Mouse (Mus musculus) bone marrow, adult 2 months (tissue): ENCODE data around the gene Crisp2. TPM values are rescaled to one million over a fixed set of nuclear protein-coding genes. Genes with fewer than 3 reads are reported as not detected.
"Not testable (repeated sequence)": the region's sequence is repeated elsewhere in the genome, so short reads cannot be mapped to it uniquely, and the experiment has no call there.

ENCODE experiments used
- H3K27ac ChIP-seq: fragments of 200-500 bp; 2 replicates; pipeline ENCODE4 v1.5.1; 2012; ENCODE audit warnings: low read depth, mild to moderate bottlenecking, control low read depth, inconsistent platforms, low read length; ENCODE audit not compliant: control insufficient read depth, poor library complexity, insufficient read depth
- H3K4me1 ChIP-seq: fragments of 200-500 bp; 2 replicates; pipeline ENCODE4 v1.6.1; 2011; ENCODE audit warnings: low read length; ENCODE audit not compliant: control insufficient read depth, insufficient read depth
- H3K4me3 ChIP-seq: fragments of 200-500 bp; replicated peaks from 2 replicates; pipeline ENCODE3; 2011; ENCODE audit warnings: mild to moderate bottlenecking, low read depth, low read length, control low read depth; ENCODE audit not compliant: control insufficient read depth
- CTCF ChIP-seq: fragments of 200-500 bp; IDR thresholded peaks from 2 replicates; pipeline ENCODE4 v1.5.1; 2011; ENCODE audit warnings: low read length, control low read depth; ENCODE audit not compliant: control insufficient read depth, insufficient read depth
- POLR2A ChIP-seq: fragments of 200-500 bp; IDR thresholded peaks from 2 replicates; pipeline ENCODE4 v1.6.1; 2011; ENCODE audit warnings: low read depth, mild to moderate bottlenecking, control low read depth, low read length, borderline replicate concordance; ENCODE audit not compliant: control insufficient read depth
- WGBS: fragments of 180-500 bp; shearing (Covaris S2); methylation state at CpG from one replicate; pipeline ENCODE4 v1.1.7; 2018; 5-methylcytosine and 5-hydroxymethylcytosine counted together
- polyA plus RNA-seq: library from polyadenylated mRNA; stranded (reverse); fragments of >200 nt; gene quantifications from 2 replicates; pipeline ENCODE4 v1.2.4, GENCODE M21; 2011; ENCODE audit warnings: low replicate concordance; ENCODE audit not compliant: missing spikeins, insufficient read depth, insufficient read length

Crisp2 gene
- polyA plus RNA-seq, 1 experiment, result not detected

DNA sequence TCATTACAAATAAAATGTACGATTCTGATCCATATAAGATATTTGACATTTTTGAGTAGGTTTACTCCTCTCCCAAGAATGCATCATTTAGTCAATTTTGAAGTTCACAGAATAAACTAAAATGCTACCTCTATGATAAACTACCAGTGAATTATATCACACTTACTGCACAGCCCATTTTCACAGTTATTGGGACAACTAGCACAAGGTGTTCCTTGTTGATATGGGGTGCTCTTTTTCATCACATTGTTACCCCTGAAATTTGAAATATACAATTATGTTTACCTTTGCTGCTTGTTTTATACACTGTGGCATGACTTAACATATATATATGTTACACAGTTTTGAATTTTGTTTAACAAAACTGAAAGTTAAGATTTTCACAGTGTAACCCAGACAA, 39.7 kb downstream of the Crisp2 start:
- no peak overlapping the region for H3K27ac ChIP-seq
- 77% methylated on average over 1 of the region's 1 CpGs for WGBS
- no peak overlapping the region for H3K4me3 ChIP-seq
- H3K4me1 ChIP-seq, result no peaks in the 10 kb centered on the region
- no peak for TF ChIP-seq CTCF
- no peak for TF ChIP-seq POLR2A

- WGBS, result 48% methylated on average over 4 of the region's 4 CpGs
- TF ChIP-seq POLR2A (no peak), CTCF (no peak)
- Histone ChIP-seq H3K27ac (no peak overlapping the region), H3K4me3 (no peak overlapping the region), H3K4me1 (no peaks in the 10 kb centered on the region)
Observed at GRCm38 (mm10) chr17:40763662-40764061, 43.1 kb downstream of the Crisp2 start.

DNA sequence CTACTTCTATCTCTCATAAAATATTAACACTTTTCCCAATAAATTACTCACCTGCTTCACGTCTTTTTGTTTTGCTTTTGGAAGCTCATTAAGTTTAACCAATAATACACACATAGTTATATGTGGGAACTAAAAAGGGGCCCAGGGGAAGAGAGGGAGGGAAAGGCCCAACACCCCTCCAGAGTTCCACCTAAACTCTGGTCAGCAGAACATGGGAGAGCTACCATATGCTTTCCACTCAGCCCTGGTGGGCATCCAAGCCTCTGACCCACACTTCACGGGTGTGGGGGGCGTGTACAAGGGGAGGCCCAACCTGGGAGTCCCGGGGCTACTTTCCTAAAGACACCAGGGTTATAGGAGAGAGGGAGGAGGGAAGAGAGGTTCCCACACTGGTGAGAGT, 75.1 kb downstream of the Crisp2 start:
- no peak overlapping the region for H3K27ac ChIP-seq
- no peak overlapping the region for H3K4me3 ChIP-seq
- H3K4me1 ChIP-seq, result no peaks in the 10 kb centered on the region
- no peak for TF ChIP-seq CTCF
- TF ChIP-seq POLR2A, result no peak
- 54% methylated on average over 4 of the region's 4 CpGs for WGBS

DNA sequence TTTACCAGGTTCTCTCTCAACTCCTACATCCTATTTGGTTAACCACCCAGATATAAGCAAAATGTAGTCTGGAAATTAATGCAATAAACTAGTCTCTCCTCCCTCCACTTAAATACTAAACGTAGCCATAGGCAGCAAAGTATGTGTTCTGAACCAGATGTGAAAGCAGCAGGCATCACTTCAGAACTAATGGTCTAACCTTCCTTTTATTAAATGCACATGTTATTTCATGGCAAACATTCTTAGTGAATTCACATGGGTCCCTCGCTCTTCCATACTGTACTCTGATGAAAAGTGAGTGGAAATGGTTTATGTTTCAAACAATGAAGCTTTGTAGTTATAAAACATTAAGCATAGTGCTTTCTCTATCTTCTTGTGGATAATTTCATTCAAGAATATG, 75.5 kb downstream of the Crisp2 start:
- H3K27ac ChIP-seq, result no peak overlapping the region
- no peaks in the 10 kb centered on the region for H3K4me1 ChIP-seq
- TF ChIP-seq CTCF, result no peak
- TF ChIP-seq POLR2A, result no peak
- WGBS, result 71% methylated on average over 2 of the region's 2 CpGs
- H3K4me3 ChIP-seq, result no peak overlapping the region

DNA sequence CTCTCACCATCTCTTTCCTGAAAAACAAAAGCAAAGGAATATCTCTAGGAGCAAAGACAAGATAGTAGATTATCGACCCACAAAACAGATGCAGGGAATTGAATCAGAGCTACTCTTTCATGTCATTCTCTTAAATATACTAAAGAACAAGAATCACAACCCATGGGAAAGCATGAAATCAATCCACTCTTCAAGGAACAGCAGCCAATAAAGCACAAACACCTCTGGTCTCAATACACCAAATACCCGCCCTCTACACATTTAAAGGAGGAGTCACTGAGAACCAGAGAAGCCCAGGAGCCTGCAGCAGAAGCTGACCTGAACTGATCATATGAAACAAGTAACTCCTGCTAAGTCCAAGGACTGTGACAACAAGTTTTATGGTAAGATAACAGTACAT, 80.0 kb downstream of the Crisp2 start, which contains the start of gene Esp1:
TSS of gene Esp1 (plus strand) at position 301 of the 400 bp plus-strand sequence.
- no peaks in the 10 kb centered on the region for H3K4me1 ChIP-seq
- H3K27ac ChIP-seq, result no peak within 1 kb of the TSS
- 85% methylated on average over 2 of the region's 2 CpGs for WGBS
- TF ChIP-seq CTCF, result no peak
- TF ChIP-seq POLR2A, result no peak
- H3K4me3 ChIP-seq, result no peak within 1 kb of the TSS

DNA sequence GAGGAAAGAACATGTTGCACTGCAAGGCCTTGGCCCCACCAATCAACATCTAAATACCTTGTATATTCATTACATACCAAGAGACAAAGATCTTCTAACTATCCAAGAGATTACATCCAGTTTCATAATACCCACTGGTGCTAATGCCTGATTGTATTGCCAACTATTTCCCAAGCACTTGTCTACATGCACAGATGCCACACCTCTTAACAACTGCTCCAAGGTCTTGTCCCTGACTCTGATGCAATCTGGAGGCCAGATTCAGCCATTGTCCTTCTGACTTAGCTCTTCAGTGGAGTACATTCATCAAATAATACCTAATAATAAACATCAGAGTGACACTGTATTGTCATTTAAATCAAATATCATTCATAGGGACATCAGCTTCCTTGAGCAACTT, 89.7 kb downstream of the Crisp2 start:
- not testable (repeated sequence) for H3K4me3 ChIP-seq, H3K27ac ChIP-seq, H3K4me1 ChIP-seq

- no peaks in the 10 kb centered on the region for H3K4me1 ChIP-seq
- no peak overlapping the region for H3K27ac ChIP-seq
- no peak overlapping the region for H3K4me3 ChIP-seq
- no peak for TF ChIP-seq POLR2A
Observed at GRCm38 (mm10) chr17:40716273-40716672, 90.5 kb downstream of the Crisp2 start.

Other genes with a start within 250 kb of the Crisp2 start
- not detected in 2 replicates for gene Esp6, start 245.5 kb downstream of the Crisp2 start, polyA plus RNA-seq
- gene Esp4, start 208.4 kb downstream of the Crisp2 start, polyA plus RNA-seq, result not detected in 2 replicates
- gene Esp3, start 174.9 kb downstream of the Crisp2 start, polyA plus RNA-seq, result not detected in 2 replicates
- gene Esp1, start 79.9 kb downstream of the Crisp2 start, polyA plus RNA-seq, result not detected in 2 replicates
- gene Rhag, start 4.1 kb upstream of the Crisp2 start, polyA plus RNA-seq, result 37.6 and 108 TPM in 2 replicates
- 0.45 and 2.0 TPM in 2 replicates for gene 9130008F23Rik, start 73.6 kb upstream of the Crisp2 start, polyA plus RNA-seq
- not detected in 2 replicates for gene Glyatl3, start 107.3 kb upstream of the Crisp2 start, polyA plus RNA-seq
- 5.0 and 7.1 TPM in 2 replicates for gene Mut, start 127.7 kb upstream of the Crisp2 start, polyA plus RNA-seq
- 11.2 and 18.4 TPM in 2 replicates for gene Cenpq, start 128.0 kb upstream of the Crisp2 start, polyA plus RNA-seq